Mouse (Mus musculus) CH12.LX (cell line): Measurements from ENCODE around the gene Tmem178b. TPM values are rescaled to one million over a fixed set of nuclear protein-coding genes. Genes with fewer than 3 reads are reported as not detected.

Experiments
- DNase-seq: peaks from one replicate; pipeline ENCODE4 v3.0.0-alpha.2; 2013; ENCODE audit errors: extremely low read depth
- H3K27ac ChIP-seq: 2 replicates; pipeline ENCODE4 v1.5.1; 2012; ENCODE audit warnings: low read depth, mild to moderate bottlenecking, control low read depth, moderate library complexity; ENCODE audit not compliant: insufficient read depth
- H3K27me3 ChIP-seq: replicated peaks from 2 replicates; pipeline ENCODE3; 2012; ENCODE audit warnings: inconsistent platforms
- H3K36me3 ChIP-seq, 2 experiments: replicated peaks in 1 of 2; 2 replicates each; pipeline versions ENCODE3 to v1.6.1; 2012; ENCODE audit warnings: inconsistent platforms in 1 of 2, low read length in 1 of 2, mild to moderate bottlenecking in 1 of 2, mixed read lengths in 1 of 2, moderate library complexity in 1 of 2; ENCODE audit not compliant: control insufficient read depth in 1 of 2, insufficient read depth in 1 of 2
- H3K4me1 ChIP-seq, 2 experiments: 2 replicates each; pipeline ENCODE4 v1.6.1; 2012; ENCODE audit warnings: inconsistent platforms in 1 of 2, moderate library complexity in 1 of 2; ENCODE audit not compliant: insufficient read depth in 2 of 2, control insufficient read depth in 1 of 2
- H3K4me2 ChIP-seq: 2 replicates; pipeline ENCODE4 v1.6.1; 2012; ENCODE audit warnings: low read depth, mild to moderate bottlenecking, control low read depth; ENCODE audit not compliant: poor library complexity, insufficient read depth, severe bottlenecking
- H3K4me3 ChIP-seq, 3 experiments: fragments of 150-350 bp in 1 of 3; sonication (generic) in 1 of 3; replicated peaks in 1 of 3; 2 replicates each; pipeline versions ENCODE3 to v1.5.1; 2011 to 2012; ENCODE audit warnings: low read depth in 2 of 3, low read length in 2 of 3, mild to moderate bottlenecking in 2 of 3, moderate library complexity in 2 of 3, control low read depth in 1 of 3, improper control_type of control experiment in 1 of 3, inconsistent platforms in 1 of 3, mixed read lengths in 1 of 3; ENCODE audit not compliant: poor library complexity in 1 of 3
- H3K79me2 ChIP-seq: replicated peaks from 2 replicates; pipeline ENCODE4 v1.6.1; 2012; ENCODE audit warnings: mild to moderate bottlenecking, moderate library complexity; ENCODE audit not compliant: control insufficient read depth, poor library complexity, insufficient read depth, severe bottlenecking; ENCODE audit errors: extremely low read depth
- H3K9ac ChIP-seq: 2 replicates; pipeline ENCODE4 v1.6.1; 2012; ENCODE audit warnings: low read depth, mild to moderate bottlenecking, control low read depth, moderate library complexity; ENCODE audit not compliant: insufficient read depth
- H3K9me3 ChIP-seq: replicated peaks from 2 replicates; pipeline ENCODE3; 2012; ENCODE audit warnings: low read length, inconsistent platforms, mixed read lengths
- BHLHE40 ChIP-seq: IDR thresholded peaks from 2 replicates; pipeline ENCODE4 v1.6.1; 2011; ENCODE audit warnings: mild to moderate bottlenecking, low read depth, low read length, improper control_type of control experiment
- CHD1 ChIP-seq: IDR thresholded peaks from 2 replicates; pipeline ENCODE4 v1.6.1; 2012; ENCODE audit warnings: low read depth, low read length, improper control_type of control experiment, inconsistent platforms
- CHD2 ChIP-seq: IDR thresholded peaks from 2 replicates; pipeline ENCODE4 v1.6.1; 2011; ENCODE audit warnings: low read length, improper control_type of control experiment
- CTCF ChIP-seq, 2 experiments: IDR thresholded peaks in 1 of 2; conservative IDR thresholded peaks in 1 of 2; 2 replicates each; pipeline ENCODE4 v1.5.1; 2011 to 2012; ENCODE audit warnings: low read depth in 2 of 2, low read length in 2 of 2, improper control_type of control experiment in 1 of 2, inconsistent platforms in 1 of 2, mild to moderate bottlenecking in 1 of 2, moderate library complexity in 1 of 2
- E2F4 ChIP-seq: IDR thresholded peaks from 2 replicates; pipeline ENCODE4 v1.6.1; 2011; ENCODE audit warnings: low read depth, low read length, improper control_type of control experiment; ENCODE audit not compliant: insufficient replicate concordance
- EP300 ChIP-seq: IDR thresholded peaks from 2 replicates; pipeline ENCODE4 v1.6.1; 2011; ENCODE audit warnings: low read length, improper control_type of control experiment
- IRF4 ChIP-seq: IDR thresholded peaks from 2 replicates; pipeline ENCODE4 v1.6.1; 2014; ENCODE audit warnings: low read depth, mild to moderate bottlenecking, inconsistent platforms, low read length, improper control_type of control experiment
- JUN ChIP-seq: IDR thresholded peaks from 2 replicates; pipeline ENCODE4 v1.6.1; 2011; ENCODE audit warnings: low read depth, mild to moderate bottlenecking, low read length, improper control_type of control experiment, moderate library complexity; ENCODE audit not compliant: insufficient read depth
- MAFK ChIP-seq: IDR thresholded peaks from 2 replicates; pipeline ENCODE4 v1.6.1; 2011; ENCODE audit warnings: low read length, improper control_type of control experiment; ENCODE audit not compliant: insufficient replicate concordance
- MAX ChIP-seq: IDR thresholded peaks from 2 replicates; pipeline ENCODE4 v1.6.1; 2011; ENCODE audit warnings: low read length, improper control_type of control experiment
- MEF2A ChIP-seq: IDR thresholded peaks from 2 replicates; pipeline ENCODE4 v1.6.1; 2014; ENCODE audit warnings: low read depth, mild to moderate bottlenecking, inconsistent platforms, low read length, improper control_type of control experiment, borderline replicate concordance
- MXI1 ChIP-seq: IDR thresholded peaks from 2 replicates; pipeline ENCODE4 v1.6.1; 2011; ENCODE audit warnings: mild to moderate bottlenecking, low read depth, low read length, improper control_type of control experiment
- NELFE ChIP-seq: IDR thresholded peaks from 2 replicates; pipeline ENCODE4 v1.6.1; 2011; ENCODE audit warnings: low read depth, low read length, improper control_type of control experiment
- NRF1 ChIP-seq: IDR thresholded peaks from 2 replicates; pipeline ENCODE4 v1.6.1; 2014; ENCODE audit warnings: low read depth, mild to moderate bottlenecking, inconsistent platforms, low read length, improper control_type of control experiment, moderate library complexity
- PAX5 ChIP-seq: IDR thresholded peaks from 2 replicates; pipeline ENCODE4 v1.6.1; 2012; ENCODE audit warnings: low read length, inconsistent platforms, mixed read lengths
- RCOR1 ChIP-seq: conservative IDR thresholded peaks from 2 replicates; pipeline ENCODE4 v1.6.1; 2012; ENCODE audit warnings: low read depth, mild to moderate bottlenecking, inconsistent platforms, low read length, improper control_type of control experiment
- TBP ChIP-seq: conservative IDR thresholded peaks from 2 replicates; pipeline ENCODE4 v1.6.1; 2011; ENCODE audit warnings: low read depth, low read length, improper control_type of control experiment
- USF2 ChIP-seq: conservative IDR thresholded peaks from 2 replicates; pipeline ENCODE4 v1.6.1; 2011; ENCODE audit warnings: low read depth, low read length, improper control_type of control experiment
- ZKSCAN1 ChIP-seq: IDR thresholded peaks from 2 replicates; pipeline ENCODE4 v1.6.1; 2012; ENCODE audit warnings: low read depth, inconsistent platforms, low read length, improper control_type of control experiment, borderline replicate concordance
- ZMIZ1 ChIP-seq: IDR thresholded peaks from 2 replicates; pipeline ENCODE4 v1.6.1; 2012; ENCODE audit warnings: low read depth, mild to moderate bottlenecking, inconsistent platforms, low read length, improper control_type of control experiment
- ZNF384 ChIP-seq: IDR thresholded peaks from 2 replicates; pipeline ENCODE4 v1.6.1; 2012; ENCODE audit warnings: low read depth, low read length, improper control_type of control experiment, inconsistent platforms
- dilution Hi-C: fragments of 300-500 bp; cut with MboI; formaldehyde crosslinking; loops from 2 replicates; pipeline ENCODE4 v1.14.3; 2020; ENCODE audit warnings: low sequenced_read_pairs; ENCODE audit not compliant: extremely low pct_unique_long_range_greater_than_20kb, extremely low pct_ligation_motif_present
- in situ Hi-C: fragments of 300-500 bp; cut with MboI; formaldehyde crosslinking; loops from 3 replicates; pipeline ENCODE4 v1.14.3; 2019; ENCODE audit warnings: low sequenced_read_pairs, low pct_ligation_motif_present, low pct_unique_long_range_greater_than_20kb, mixed read lengths
- polyA plus RNA-seq: library from polyadenylated mRNA; unstranded; fragments of >175 nt; gene quantifications from 2 replicates; pipeline ENCODE4 v1.2.1, GENCODE M21; 2012; ENCODE audit warnings: low read depth; ENCODE audit not compliant: insufficient read length
- total RNA-seq, 2 experiments: library from RNA; depleted of rRNA; stranded (reverse); fragments of 300-350 nt in 1 of 2; fragments of >200 nt in 1 of 2; gene quantifications; 2 replicates each; pipeline ENCODE4 v1.2.3; 2012 to 2014

The Tmem178b gene
- total and polyA plus RNA-seq, 3 experiments = not detected

- in situ Hi-C loops = no loop called here
- H3K27ac ChIP-seq = no peak overlapping the region
These were observed 176.9 kb downstream of the Tmem178b start for GRCm38 (mm10) chr6:40049909-40050484.

GRCm38 (mm10) chr6:40051698-40052097 is 178.6 kb downstream of the Tmem178b start:
- Histone ChIP-seq H3K36me3 (no peaks in the 10 kb centered on the region), H3K9ac (no peak overlapping the region), H3K4me3 (no peak overlapping the region), H3K4me2 (no peak overlapping the region), H3K79me2 (no peaks in the 10 kb centered on the region), H3K27me3 (peaks cover 16% of the 10 kb centered on the region), H3K27ac (no peak overlapping the region), H3K4me1 (no peaks in the 10 kb centered on the region), H3K9me3 (no peaks in the 10 kb centered on the region)
- no peak for DNase-seq
- TF ChIP-seq MXI1 (no peak), CTCF (conservative IDR thresholded peaks at IDR 0.05 in 1 of 2, IDR thresholded peaks at IDR 0.05 in 1 of 2; ENCODE audit: low read depth in 2 of 2, low read length in 2 of 2) (no peak), TBP (no peak), MEF2A (no peak), CHD1 (no peak), ZKSCAN1 (no peak), USF2 (no peak), IRF4 (no peak), MAFK (no peak), CHD2 (no peak)
- dilution Hi-C loops (no loop called here), in situ Hi-C loops (no loop called here)

More at GRCm38 (mm10) chr6:40049909-40050484, 176.9 kb downstream of the Tmem178b start:
- Histone ChIP-seq H3K9me3 (no peaks in the 10 kb centered on the region), H3K4me3 (no peak overlapping the region), H3K79me2 (no peaks in the 10 kb centered on the region), H3K9ac (no peak overlapping the region), H3K4me2 (no peak overlapping the region), H3K4me1 (no peaks in the 10 kb centered on the region), H3K27me3 (peaks cover 15% of the 10 kb centered on the region), H3K36me3 (no peaks in the 10 kb centered on the region)
- no peak for DNase-seq
- TF ChIP-seq RCOR1 (no peak), ZKSCAN1 (no peak), ZNF384 (no peak), NELFE (no peak)
- dilution Hi-C loops = no loop called here

- H3K79me2 ChIP-seq = no peaks in the 10 kb centered on the region
- TF ChIP-seq MEF2A = no peak
- no peak for TF ChIP-seq CHD2
- TF ChIP-seq E2F4 = no peak
- no peak for TF ChIP-seq TBP
- no peak for TF ChIP-seq CTCF (conservative IDR thresholded peaks at IDR 0.05 in 1 of 2, IDR thresholded peaks at IDR 0.05 in 1 of 2; ENCODE audit: low read depth in 2 of 2, low read length in 2 of 2)
- no peak for TF ChIP-seq ZMIZ1
- TF ChIP-seq EP300 = no peak
- no peak for TF ChIP-seq JUN
- no peak for TF ChIP-seq IRF4
- TF ChIP-seq BHLHE40 = no peak
- no peak for TF ChIP-seq MAX
- TF ChIP-seq PAX5 = no peak
- no peak for TF ChIP-seq NRF1
- no peak for DNase-seq
- no peak overlapping the region for H3K4me3 ChIP-seq
- H3K27ac ChIP-seq = no peak overlapping the region
- dilution Hi-C loops = no loop called here
- no peak overlapping the region for H3K4me2 ChIP-seq
- in situ Hi-C loops = no loop called here
- H3K27me3 ChIP-seq = peaks cover 16% of the 10 kb centered on the region
- no peaks in the 10 kb centered on the region for H3K4me1 ChIP-seq
- no peak overlapping the region for H3K9ac ChIP-seq
- no peaks in the 10 kb centered on the region for H3K9me3 ChIP-seq
- H3K36me3 ChIP-seq = no peaks in the 10 kb centered on the region
These were observed 179.5 kb downstream of the Tmem178b start for GRCm38 (mm10) chr6:40052593-40052992.
